Mouse (Mus musculus) layer of hippocampus, postnatal 14 days (tissue): Measurements from ENCODE around the gene Zfp626. TPM values are rescaled to one million over a fixed set of nuclear protein-coding genes. Genes with fewer than 3 reads are reported as not detected.
"Not testable (repeated sequence)": the region's sequence is repeated elsewhere in the genome, so short reads cannot be mapped to it uniquely, and the experiment has no call there.

Source experiments
- DNase-seq, 2 experiments: peaks; one replicate each; pipeline ENCODE4 v3.0.0; 2021 to 2022; ENCODE audit warnings: low spot score in 2 of 2, mixed read lengths in 1 of 2
- long read RNA-seq, 2 experiments: library from polyadenylated mRNA; stranded (forward); transcript quantifications; one replicate each; pipeline ENCODE4 v2.0.0; 2021
- total RNA-seq, 2 experiments: library from RNA; stranded (reverse); gene quantifications; 2 replicates each; pipeline ENCODE4 v1.2.3; 2021

Zfp626 gene
- 1 to 10 TPM; 7.2 to 9.0 TPM for total RNA-seq
- long read RNA-seq, experiment 1 = 0 reads
- long read RNA-seq, experiment 2 = 0 reads

DNA sequence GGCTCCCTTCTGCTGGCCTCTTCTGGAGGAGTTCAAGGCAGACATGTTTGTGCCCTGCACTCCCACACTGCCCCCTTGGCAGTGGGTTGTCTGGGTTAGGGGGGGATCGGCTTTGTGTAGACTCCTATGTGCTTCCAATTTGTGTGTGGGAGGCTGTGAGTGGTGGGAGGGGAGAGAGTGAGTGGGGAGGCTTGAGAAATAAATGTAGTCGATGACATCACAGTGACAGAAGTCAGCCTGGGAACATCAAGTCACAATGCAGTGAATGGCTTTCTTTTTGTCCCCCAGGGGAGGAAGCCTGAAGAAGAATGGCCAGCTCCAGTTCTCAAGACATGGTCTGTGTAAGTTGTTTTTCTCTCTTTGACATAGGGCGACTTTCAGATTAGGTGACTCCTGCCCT is at the start of gene Zfp626:
Gene Zfp626 (plus strand): TSS at position 301 of the 400 bp plus-strand sequence.
- not testable (repeated sequence) for DNase-seq

GRCm38 (mm10) chr7:27765176-27765886 is 41.7 kb upstream of the Zfp626 start:
- no peak for DNase-seq

GRCm38 (mm10) chr7:27789306-27789705 is 17.7 kb upstream of the Zfp626 start:
- no peak for DNase-seq

DNA sequence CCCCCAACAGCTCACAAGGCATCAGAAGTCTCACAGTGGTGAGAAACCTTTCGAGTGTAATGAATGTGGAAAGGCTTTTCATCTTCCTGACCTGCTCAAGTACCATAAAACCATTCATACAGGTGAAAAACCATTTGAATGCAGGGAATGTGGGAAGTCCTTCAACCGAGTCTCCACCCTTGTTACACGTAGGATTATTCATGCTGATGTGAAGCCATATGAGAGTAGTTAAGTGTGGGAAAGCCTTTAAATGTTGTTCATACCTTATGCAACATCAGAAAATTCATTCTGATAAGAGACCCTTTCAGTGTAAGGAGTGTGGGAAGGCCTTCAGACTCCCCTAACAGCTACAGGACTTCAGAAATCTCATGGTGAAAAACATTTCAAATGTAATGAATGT is 13.1 kb upstream of the Zfp626 start:
- DNase-seq = not testable (repeated sequence)

DNA sequence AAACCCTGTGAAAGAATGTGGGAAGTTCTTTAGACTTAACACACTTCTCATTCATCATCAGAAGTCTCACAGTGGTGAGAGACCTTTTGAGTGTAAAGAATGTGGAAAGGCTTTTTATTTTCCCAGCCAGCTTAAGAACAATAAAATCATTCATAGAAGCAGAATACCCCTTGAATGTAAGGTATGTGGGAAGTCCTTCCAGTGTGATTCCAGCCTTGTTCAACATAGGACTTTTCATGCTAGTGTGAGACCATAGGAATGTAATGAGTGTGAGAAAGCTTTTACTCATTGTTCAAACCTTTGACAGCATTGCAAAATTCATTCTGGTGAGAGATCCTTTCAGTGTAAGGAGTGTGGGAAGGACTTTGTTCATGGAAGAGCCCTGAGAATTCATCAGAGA is 12.4 kb upstream of the Zfp626 start:
- no peak for DNase-seq

DNA sequence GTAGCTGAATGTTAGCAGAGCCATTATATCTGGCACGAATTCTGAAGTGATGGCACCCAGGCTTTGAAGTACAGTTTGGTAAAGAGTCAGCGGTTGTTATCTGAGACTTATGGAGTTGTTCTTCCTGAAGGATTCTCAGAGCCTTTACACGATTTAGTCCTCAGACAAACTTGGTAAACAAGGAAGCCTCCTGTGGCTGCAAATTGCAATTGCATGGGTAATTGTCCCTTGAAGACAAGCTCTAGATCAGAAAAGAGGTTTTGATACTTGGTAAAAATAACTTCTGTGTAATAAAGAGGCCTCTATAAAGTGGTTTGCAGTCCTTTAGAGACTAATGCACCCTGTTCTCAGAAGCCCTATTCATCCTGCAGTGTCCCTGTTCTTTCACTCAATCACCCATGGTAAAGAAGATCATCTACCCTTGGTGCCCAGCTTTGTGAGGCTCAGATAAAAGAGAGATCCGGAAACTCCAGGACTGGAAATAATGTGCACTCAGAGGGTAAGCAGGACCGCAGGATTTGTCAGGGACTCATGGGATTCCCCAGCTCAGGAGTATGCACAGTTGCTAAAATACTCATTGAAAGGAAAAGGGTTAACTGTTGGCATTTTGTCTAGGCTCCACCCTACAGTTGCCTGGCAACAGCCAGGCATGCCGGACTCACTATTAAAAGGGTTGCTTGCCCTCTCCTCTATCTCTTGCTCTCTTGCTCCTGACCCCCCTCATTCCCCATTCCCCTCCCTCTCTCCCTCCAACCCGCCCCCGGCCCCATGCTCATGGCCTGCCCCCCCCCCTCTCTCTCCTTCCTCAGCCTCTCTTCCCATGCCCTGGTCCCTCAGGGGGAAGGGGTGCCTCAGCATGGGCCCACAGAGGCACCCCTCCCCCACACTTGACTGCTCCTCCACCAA is 8.8 kb upstream of the Zfp626 start:
- DNase-seq = no peak

- no peak for DNase-seq
Observed at GRCm38 (mm10) chr7:27801137-27801536, 5.9 kb upstream of the Zfp626 start.

GRCm38 (mm10) chr7:27802986-27803385 is 4.0 kb upstream of the Zfp626 start:
- DNase-seq = peak in 1 of 2 experiments; percentile 7

GRCm38 (mm10) chr7:27804297-27805030 is 2.5 kb upstream of the Zfp626 start:
- DNase-seq = peak; percentile 70 to 82

DNA sequence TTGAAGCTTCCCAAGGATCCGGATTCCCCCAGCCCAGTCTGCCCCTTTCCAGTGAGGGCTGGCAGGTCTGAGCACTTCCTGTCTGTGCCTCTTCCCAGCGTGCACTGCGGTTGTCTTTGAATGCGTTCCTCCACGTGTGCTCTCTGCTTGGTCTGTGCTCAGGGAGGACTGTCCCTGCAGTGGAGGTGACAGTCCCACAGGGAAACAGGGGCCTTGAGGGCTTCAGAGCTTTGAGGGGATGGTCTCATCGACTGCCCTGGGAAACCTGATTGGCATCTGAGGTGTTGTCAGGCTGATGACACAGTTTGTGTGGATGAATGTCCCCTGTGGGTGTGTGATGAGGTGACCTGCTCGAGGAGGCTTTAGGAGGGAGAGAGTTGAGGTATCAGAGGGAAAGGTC is 309 bp downstream of the Zfp626 start:
- not testable (repeated sequence) for DNase-seq

DNA sequence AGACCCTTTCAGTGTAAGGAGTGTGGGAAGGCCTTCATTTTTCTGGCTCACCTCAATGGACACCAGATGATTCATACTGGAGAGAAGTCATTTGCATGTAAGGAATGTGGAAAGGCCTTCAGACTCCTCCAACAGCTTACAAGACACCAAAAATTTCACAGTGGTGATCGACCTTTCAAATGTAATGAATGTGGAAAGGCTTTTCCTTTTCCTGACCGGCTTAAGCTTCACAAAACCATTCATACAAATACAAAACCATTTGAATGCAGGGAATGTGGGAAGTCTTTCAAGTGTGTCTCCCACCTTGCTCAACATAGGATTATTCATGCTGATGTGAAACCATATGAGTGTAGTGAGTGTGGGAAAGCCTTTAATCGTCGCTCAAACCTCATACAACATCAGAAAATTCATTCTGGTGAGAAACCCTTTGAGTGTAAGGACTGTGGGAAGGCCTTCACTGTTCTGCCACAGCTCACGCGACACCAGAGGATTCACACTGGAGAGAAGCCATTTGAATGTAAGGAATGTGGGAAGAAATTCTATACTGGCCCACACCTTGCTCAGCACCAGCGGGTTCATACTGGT is 11.6 kb downstream of the Zfp626 start:
- no peak for DNase-seq

DNA sequence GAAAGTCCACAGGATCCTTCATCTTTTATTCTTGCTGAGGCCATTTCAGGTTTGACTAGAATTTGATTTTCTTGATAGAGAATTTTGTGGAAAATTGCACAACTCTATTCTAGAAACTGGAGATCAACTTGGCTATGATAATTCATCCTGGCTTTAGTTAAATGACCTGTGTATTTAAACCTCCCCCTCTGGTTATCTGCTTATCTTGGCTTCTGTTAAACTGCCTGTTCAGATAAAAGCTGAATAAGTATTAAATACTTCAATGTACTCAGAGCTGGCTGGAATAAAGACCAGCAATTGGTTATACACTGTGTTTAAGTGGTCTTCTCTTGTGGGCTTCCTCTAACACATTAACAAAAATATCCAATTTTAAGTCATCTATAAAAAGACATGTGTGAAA is 15.6 kb downstream of the Zfp626 start:
- DNase-seq = no peak

DNA sequence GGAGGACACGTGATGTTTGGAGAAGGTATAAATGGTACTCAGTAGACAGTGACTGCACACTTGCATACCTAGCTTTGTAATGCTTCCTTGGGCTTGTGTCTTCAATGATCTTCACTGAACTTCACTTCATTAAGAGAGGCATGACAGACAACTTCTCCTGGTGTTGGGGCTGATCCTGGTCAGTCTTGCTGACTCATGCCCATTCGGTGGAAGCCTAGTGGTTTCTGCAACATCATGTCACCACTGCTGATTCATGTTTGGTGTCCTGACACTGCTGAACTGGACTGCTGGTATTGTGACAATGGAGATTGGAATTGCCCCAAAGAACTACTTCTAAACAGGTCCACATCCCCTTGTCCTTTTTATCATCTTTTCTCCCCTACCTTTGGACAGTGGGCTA is 27.1 kb downstream of the Zfp626 start:
- no peak for DNase-seq

DNA sequence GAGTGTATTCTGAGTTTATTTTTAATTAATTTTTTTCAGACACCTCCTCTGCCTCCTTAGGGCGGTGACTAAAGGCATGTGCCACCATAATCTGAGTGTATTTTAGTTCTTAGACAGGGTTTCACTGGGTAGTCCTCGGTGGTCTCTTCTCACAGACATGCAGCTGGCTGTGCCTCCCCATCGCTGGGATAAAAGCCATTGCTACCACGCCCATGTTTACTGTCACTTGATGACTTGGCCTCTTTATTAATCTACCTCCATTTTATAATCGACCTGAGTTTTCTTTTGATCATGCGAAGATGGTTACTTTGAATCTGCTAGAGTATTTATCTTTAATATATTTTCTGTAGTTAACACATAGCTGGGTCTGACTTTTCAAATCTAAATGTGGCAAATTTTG is 30.9 kb downstream of the Zfp626 start:
- no peak for DNase-seq

GRCm38 (mm10) chr7:27838323-27839249 is 31.6 kb downstream of the Zfp626 start, which contains the start of gene Zfp59:
TSS of gene Zfp59 (plus strand) at chr7:27838607.
- peak; percentile 84 to 93 for DNase-seq

GRCm38 (mm10) chr7:27839596-27839995 is 32.6 kb downstream of the Zfp626 start:
- no peak for DNase-seq

GRCm38 (mm10) chr7:27840104-27840503 is 33.1 kb downstream of the Zfp626 start:
- no peak for DNase-seq

GRCm38 (mm10) chr7:27857227-27857626 is 50.2 kb downstream of the Zfp626 start, which contains the start of gene Zfp607a:
TSS of gene Zfp607a (plus strand) at chr7:27857527.
- DNase-seq = no peak

GRCm38 (mm10) chr7:27859301-27860251 is 52.6 kb downstream of the Zfp626 start:
- DNase-seq = no peak
